Mouse (Mus musculus) right cerebral cortex, postnatal 14 days (tissue): ENCODE results near the gene H2al1d.
"Not testable (repeated sequence)": the region's sequence is repeated elsewhere in the genome, so short reads cannot be mapped to it uniquely, and the experiment has no call there.

ENCODE experiments used
- DNase-seq: peaks from one replicate; pipeline ENCODE4 v3.0.0; 2022

The H2al1d gene

GRCm38 (mm10) chrX:11308524-11308923, at the start of gene H2al1d:
Gene H2al1d, plus strand, starts transcription at chrX:11308824.
- DNase-seq, result not testable (repeated sequence)

GRCm38 (mm10) chrX:11264918-11265317, 43.7 kb upstream of the H2al1d start:
- no peak for DNase-seq

- no peak for DNase-seq
These were observed 40.8 kb upstream of the H2al1d start for GRCm38 (mm10) chrX:11267791-11268190.

GRCm38 (mm10) chrX:11269074-11269473, 39.5 kb upstream of the H2al1d start:
- peak; percentile 11 for DNase-seq

- DNase-seq, result no peak
These were observed 35.4 kb upstream of the H2al1d start for GRCm38 (mm10) chrX:11273190-11273589.

- DNase-seq, result no peak
These were observed 31.5 kb upstream of the H2al1d start for GRCm38 (mm10) chrX:11277083-11277482.

- no peak for DNase-seq
These were observed 27.9 kb upstream of the H2al1d start for GRCm38 (mm10) chrX:11280741-11281140.

GRCm38 (mm10) chrX:11288306-11288882, 20.2 kb upstream of the H2al1d start:
- DNase-seq, result no peak

GRCm38 (mm10) chrX:11289244-11289643, 19.4 kb upstream of the H2al1d start:
- no peak for DNase-seq

- DNase-seq, result not testable (repeated sequence)
These were observed 9.7 kb upstream of the H2al1d start, which contains the start of gene H2al1a for GRCm38 (mm10) chrX:11298957-11299356. Gene H2al1a, plus strand, starts transcription at chrX:11299257.

- not testable (repeated sequence) for DNase-seq
These were observed 6.5 kb upstream of the H2al1d start, which contains the start of gene H2al1b for GRCm38 (mm10) chrX:11302132-11302531. Gene H2al1b, plus strand, starts transcription at chrX:11302432.

GRCm38 (mm10) chrX:11305355-11305754, 3.3 kb upstream of the H2al1d start, which contains the start of gene H2al1c:
Gene H2al1c, plus strand, starts transcription at chrX:11305655.
- DNase-seq, result not testable (repeated sequence)

GRCm38 (mm10) chrX:11311634-11312033, 3.0 kb downstream of the H2al1d start, which contains the start of gene H2al1e:
Gene H2al1e, plus strand, starts transcription at chrX:11311934.
- DNase-seq, result not testable (repeated sequence)

GRCm38 (mm10) chrX:11314858-11315257, 6.2 kb downstream of the H2al1d start, which contains the start of gene H2al1f:
Gene H2al1f, plus strand, starts transcription at chrX:11315158.
- DNase-seq, result not testable (repeated sequence)

GRCm38 (mm10) chrX:11317956-11318355, 9.3 kb downstream of the H2al1d start, which contains the start of gene H2al1g:
Gene H2al1g, plus strand, starts transcription at chrX:11318256.
- DNase-seq, result not testable (repeated sequence)

GRCm38 (mm10) chrX:11321192-11321591, 12.6 kb downstream of the H2al1d start, which contains the start of gene H2al1h:
Gene H2al1h, plus strand, starts transcription at chrX:11321492.
- not testable (repeated sequence) for DNase-seq

- DNase-seq, result not testable (repeated sequence)
These were observed 15.7 kb downstream of the H2al1d start, which contains the start of gene H2al1i for GRCm38 (mm10) chrX:11324359-11324758. Gene H2al1i, plus strand, starts transcription at chrX:11324659.

GRCm38 (mm10) chrX:11327522-11327921, 18.9 kb downstream of the H2al1d start, which contains the start of gene H2al1j:
Gene H2al1j, plus strand, starts transcription at chrX:11327822.
- not testable (repeated sequence) for DNase-seq

- no peak for DNase-seq
These were observed 37.1 kb downstream of the H2al1d start for GRCm38 (mm10) chrX:11345762-11346161.

- no peak for DNase-seq
These were observed 38.1 kb downstream of the H2al1d start for GRCm38 (mm10) chrX:11346756-11347155.
